Mouse (Mus musculus): ENCODE measurements at regions not wholly inside any gene's neighbourhood (a gene's known extent, or its start where the extent isn't known, plus 50 kb on each side); places are given as distances from the start of the nearest gene placed in this dataset.
"Not testable (repeated sequence)": the region's sequence is repeated elsewhere in the genome, so short reads cannot be mapped to it uniquely, and the experiment has no call there.

- TF ChIP-seq POLR2A (IDR thresholded peaks at IDR 0.05; ENCODE audit: low read depth, low read length) (no peak), CTCF (IDR thresholded peaks at IDR 0.05; ENCODE audit: borderline replicate concordance, insufficient read depth, low read length) (no peak)
- Histone ChIP-seq H3K4me1 (ENCODE audit: control insufficient read depth, insufficient read depth, low read length) (no peaks in the 10 kb centered on the region), H3K4me3 (ENCODE audit: insufficient read depth, low read length) (no peak overlapping the region), H3K27ac (ENCODE audit: insufficient read depth, low read length) (no peak overlapping the region)
Measured at GRCm38 (mm10) chr10:119105279-119105881, 134.5 kb downstream of the Cand1 start.

GRCm38 (mm10) chr10:119100511-119100910 is 139.3 kb downstream of the Cand1 start:
- Histone ChIP-seq H3K27ac (ENCODE audit: insufficient read depth, low read length) (no peak overlapping the region), H3K4me3 (ENCODE audit: insufficient read depth, low read length) (no peak overlapping the region), H3K4me1 (ENCODE audit: control insufficient read depth, insufficient read depth, low read length) (0 out of 2 replicates have a peak, but pooled peaks cover 3% of the 10 kb centered on the region)
- TF ChIP-seq POLR2A (IDR thresholded peaks at IDR 0.05; ENCODE audit: low read depth, low read length): no peak
- TF ChIP-seq CTCF (IDR thresholded peaks at IDR 0.05; ENCODE audit: borderline replicate concordance, insufficient read depth, low read length): no peak

GRCm38 (mm10) chr10:119099092-119099792 is 140.6 kb downstream of the Cand1 start:
- Histone ChIP-seq H3K4me1 (ENCODE audit: control insufficient read depth, insufficient read depth, low read length) (0 out of 2 replicates have a peak, but pooled peaks cover 3% of the 10 kb centered on the region), H3K4me3 (ENCODE audit: insufficient read depth, low read length) (no peak overlapping the region), H3K27ac (ENCODE audit: insufficient read depth, low read length) (no peak overlapping the region)
- TF ChIP-seq CTCF (IDR thresholded peaks at IDR 0.05; ENCODE audit: borderline replicate concordance, insufficient read depth, low read length) (no peak), POLR2A (IDR thresholded peaks at IDR 0.05; ENCODE audit: low read depth, low read length) (no peak)

- Histone ChIP-seq H3K27ac (ENCODE audit: insufficient read depth, low read length) (no peak overlapping the region), H3K4me3 (ENCODE audit: insufficient read depth, low read length) (no peak overlapping the region), H3K4me1 (ENCODE audit: control insufficient read depth, insufficient read depth, low read length) (0 out of 2 replicates have a peak, but pooled peaks cover 3% of the 10 kb centered on the region)
- TF ChIP-seq POLR2A (IDR thresholded peaks at IDR 0.05; ENCODE audit: low read depth, low read length): no peak
- TF ChIP-seq CTCF (IDR thresholded peaks at IDR 0.05; ENCODE audit: borderline replicate concordance, insufficient read depth, low read length): no peak
Measured at GRCm38 (mm10) chr10:119094166-119094565, 145.7 kb downstream of the Cand1 start.

- no peak overlapping the region for H3K27ac ChIP-seq (ENCODE audit: insufficient read depth, low read length)
- TF ChIP-seq POLR2A (IDR thresholded peaks at IDR 0.05; ENCODE audit: low read depth, low read length): no peak
- H3K4me1 ChIP-seq (ENCODE audit: control insufficient read depth, insufficient read depth, low read length): no peaks in the 10 kb centered on the region
Measured at GRCm38 (mm10) chr10:119087886-119088285, 152.0 kb downstream of the Cand1 start.

GRCm38 (mm10) chr10:119087071-119087665 is 152.7 kb downstream of the Cand1 start:
- Histone ChIP-seq H3K4me1 (ENCODE audit: control insufficient read depth, insufficient read depth, low read length) (no peaks in the 10 kb centered on the region), H3K27ac (ENCODE audit: insufficient read depth, low read length) (no peak overlapping the region), H3K4me3 (ENCODE audit: insufficient read depth, low read length) (no peak overlapping the region)
- TF ChIP-seq CTCF (IDR thresholded peaks at IDR 0.05; ENCODE audit: borderline replicate concordance, insufficient read depth, low read length): no peak
- TF ChIP-seq POLR2A (IDR thresholded peaks at IDR 0.05; ENCODE audit: low read depth, low read length): no peak

More at GRCm38 (mm10) chr10:119087886-119088285, 152.0 kb downstream of the Cand1 start:
- H3K4me3 ChIP-seq (ENCODE audit: insufficient read depth, low read length): no peak overlapping the region

GRCm38 (mm10) chr10:119086450-119086849 is 153.4 kb downstream of the Cand1 start:
- TF ChIP-seq CTCF (IDR thresholded peaks at IDR 0.05; ENCODE audit: borderline replicate concordance, insufficient read depth, low read length): no peak
- Histone ChIP-seq H3K4me1 (ENCODE audit: control insufficient read depth, insufficient read depth, low read length) (no peaks in the 10 kb centered on the region), H3K27ac (ENCODE audit: insufficient read depth, low read length) (no peak overlapping the region), H3K4me3 (ENCODE audit: insufficient read depth, low read length) (no peak overlapping the region)

- Histone ChIP-seq H3K4me1 (ENCODE audit: control insufficient read depth, insufficient read depth, low read length) (no peaks in the 10 kb centered on the region), H3K4me3 (ENCODE audit: insufficient read depth, low read length) (no peak overlapping the region), H3K27ac (ENCODE audit: insufficient read depth, low read length) (no peak overlapping the region)
- no peak for TF ChIP-seq CTCF (IDR thresholded peaks at IDR 0.05; ENCODE audit: borderline replicate concordance, insufficient read depth, low read length)
- no peak for TF ChIP-seq POLR2A (IDR thresholded peaks at IDR 0.05; ENCODE audit: low read depth, low read length)
Measured at GRCm38 (mm10) chr10:119083431-119083830, 156.4 kb downstream of the Cand1 start.

- Histone ChIP-seq H3K4me1 (ENCODE audit: control insufficient read depth, insufficient read depth, low read length) (no peaks in the 10 kb centered on the region), H3K4me3 (ENCODE audit: insufficient read depth, low read length) (no peak overlapping the region), H3K27ac (ENCODE audit: insufficient read depth, low read length) (no peak overlapping the region)
- no peak for TF ChIP-seq CTCF (IDR thresholded peaks at IDR 0.05; ENCODE audit: borderline replicate concordance, insufficient read depth, low read length)
- TF ChIP-seq POLR2A (IDR thresholded peaks at IDR 0.05; ENCODE audit: low read depth, low read length): no peak
Measured at GRCm38 (mm10) chr10:119082861-119083260, 157.0 kb downstream of the Cand1 start.

GRCm38 (mm10) chr10:119081766-119082165 is 158.1 kb downstream of the Cand1 start:
- H3K4me1 ChIP-seq (ENCODE audit: control insufficient read depth, insufficient read depth, low read length); H3K27ac ChIP-seq (ENCODE audit: insufficient read depth, low read length); H3K4me3 ChIP-seq (ENCODE audit: insufficient read depth, low read length): not testable (repeated sequence)

Data from embryonic fibroblast, embryonic 13.5 days (primary cell).